Mouse (Mus musculus) embryonic facial prominence, embryonic 14.5 days (tissue): ENCODE results near the gene Hyal1. TPM values are rescaled to one million over a fixed set of nuclear protein-coding genes. Genes with fewer than 3 reads are reported as not detected.

Source experiments
- ATAC-seq: fragments of 200-750 bp; cut with Nextera tagmentation; 2 replicates; pipeline ENCODE4 v1.8.0; 2017; ENCODE audit warnings: low read depth, moderate number of reproducible peaks, moderate TSS enrichment
- DNase-seq: peaks from one replicate; pipeline ENCODE4 v3.0.0-alpha.2; 2015; ENCODE audit warnings: low spot score
- H3K27ac ChIP-seq: fragments of 300-500 bp; sonication (generic); replicated peaks from 2 replicates; pipeline ENCODE4 v1.5.1; 2014; ENCODE audit warnings: low read depth, mild to moderate bottlenecking, low read length, moderate library complexity
- H3K27me3 ChIP-seq: fragments of 300-500 bp; sonication (generic); replicated peaks from 2 replicates; pipeline ENCODE4 v1.6.1; 2014; ENCODE audit warnings: low read length; ENCODE audit not compliant: control insufficient read depth, insufficient read depth
- H3K36me3 ChIP-seq: fragments of 300-500 bp; sonication (generic); 2 replicates; pipeline ENCODE4 v1.6.1; 2014; ENCODE audit warnings: low read length, mixed read lengths; ENCODE audit not compliant: control insufficient read depth, insufficient read depth
- H3K4me1 ChIP-seq: fragments of 300-500 bp; sonication (generic); 2 replicates; pipeline ENCODE4 v1.6.1; 2014; ENCODE audit warnings: antibody characterized with exemption, low read length; ENCODE audit not compliant: control insufficient read depth, insufficient read depth
- H3K4me2 ChIP-seq: fragments of 300-500 bp; sonication (generic); 2 replicates; pipeline ENCODE4 v1.6.1; 2014; ENCODE audit warnings: low read depth, mild to moderate bottlenecking, low read length, moderate library complexity, mixed read lengths
- H3K4me3 ChIP-seq: fragments of 300-500 bp; sonication (generic); 2 replicates; pipeline ENCODE4 v1.5.1; 2014; ENCODE audit warnings: low read depth, mild to moderate bottlenecking, low read length
- H3K9ac ChIP-seq: fragments of 300-500 bp; sonication (generic); 2 replicates; pipeline ENCODE4 v1.6.1; 2014; ENCODE audit warnings: low read depth, mild to moderate bottlenecking, low read length, moderate library complexity, mixed read lengths
- H3K9me3 ChIP-seq: fragments of 300-500 bp; sonication (generic); 2 replicates; pipeline ENCODE4 v1.6.1; 2016; ENCODE audit warnings: low read length; ENCODE audit not compliant: control insufficient read depth
- WGBS: fragments of 180-500 bp; shearing (Covaris S2); extraction: QIAGEN DNeasy Blood & Tissue Kit; methylation state at CpG from one replicate; pipeline ENCODE4 v1.1.7; 2014; 5-methylcytosine and 5-hydroxymethylcytosine counted together
- polyA plus RNA-seq: library from polyadenylated mRNA; unstranded; fragments of >200 nt; fragmentation: Nextera tagmentation; extraction: Ambion mirVana; gene quantifications from 2 replicates; pipeline ENCODE4 v1.2.1, GENCODE M21; 2014

Gene Hyal1
- polyA plus RNA-seq, 1 experiment from 2014 or later = 5.6 TPM

- Histone ChIP-seq H3K4me1 (peaks cover 32% of the 10 kb centered on the region), H3K36me3 (peaks cover 41% of the 10 kb centered on the region), H3K9me3 (no peaks in the 10 kb centered on the region), H3K27me3 (no peaks in the 10 kb centered on the region), H3K27ac (peak overlapping the region; percentile 88), H3K9ac (no peak overlapping the region), H3K4me2 (0 out of 2 replicates have a peak overlapping the region, but pooled peaks have one; percentile 63), H3K4me3 (no peak overlapping the region)
- DNase-seq (no peak), ATAC-seq (no peak)
- WGBS = 51% methylated on average over 3 of the region's 3 CpGs
These were observed 9.9 kb upstream of the Hyal1 start for GRCm38 (mm10) chr9:107566855-107567254.

- H3K9ac ChIP-seq = peak within 1 kb of the TSS; percentile 66
- WGBS = 9% methylated on average over 18 of the region's 18 CpGs
- H3K36me3 ChIP-seq = peaks cover 45% of the 10 kb centered on the region
- no peaks in the 10 kb centered on the region for H3K27me3 ChIP-seq
- peak within 1 kb of the TSS; percentile 88 for H3K27ac ChIP-seq
- peak within 1 kb of the TSS; percentile 63 for H3K4me2 ChIP-seq
- H3K9me3 ChIP-seq = no peaks in the 10 kb centered on the region
- no peak for DNase-seq
- no peak for ATAC-seq
- H3K4me3 ChIP-seq = peak within 1 kb of the TSS; percentile 52
- peaks cover 32% of the 10 kb centered on the region for H3K4me1 ChIP-seq
These were observed 8.9 kb upstream of the Hyal1 start, which contains the start of gene Hyal2 for GRCm38 (mm10) chr9:107567702-107568319. Gene Hyal2 (plus strand): TSS chr9:107567945.

- peak; percentile 87 for ATAC-seq
- Histone ChIP-seq H3K9me3 (no peaks in the 10 kb centered on the region), H3K9ac (peak overlapping the region; percentile 66), H3K4me1 (peaks cover 31% of the 10 kb centered on the region), H3K27me3 (no peaks in the 10 kb centered on the region), H3K4me3 (peak overlapping the region; percentile 52), H3K4me2 (peak overlapping the region; percentile 63), H3K36me3 (peaks cover 53% of the 10 kb centered on the region), H3K27ac (peak overlapping the region; percentile 88)
- WGBS = under 1% methylated on average over 41 of the region's 41 CpGs
- peak; percentile 95 for DNase-seq
These were observed 8.1 kb upstream of the Hyal1 start for GRCm38 (mm10) chr9:107568331-107569261.

GRCm38 (mm10) chr9:107569270-107569669 lies 7.5 kb upstream of the Hyal1 start:
- WGBS = 0% methylated on average over 16 of the region's 23 CpGs
- DNase-seq = no peak
- peak; percentile 5 for ATAC-seq
- H3K27me3 ChIP-seq = no peaks in the 10 kb centered on the region
- H3K4me2 ChIP-seq = peak overlapping the region; percentile 63
- peaks cover 56% of the 10 kb centered on the region for H3K36me3 ChIP-seq
- H3K27ac ChIP-seq = peak overlapping the region; percentile 88
- no peaks in the 10 kb centered on the region for H3K9me3 ChIP-seq
- peaks cover 24% of the 10 kb centered on the region for H3K4me1 ChIP-seq
- peak overlapping the region; percentile 66 for H3K9ac ChIP-seq
- H3K4me3 ChIP-seq = peak overlapping the region; percentile 52

- peak overlapping the region; percentile 63 for H3K4me2 ChIP-seq
- WGBS = 41% methylated on average over 13 of the region's 13 CpGs
- peak overlapping the region; percentile 66 for H3K9ac ChIP-seq
- peak overlapping the region; percentile 88; the same call in 1 of the 2 replicates for H3K27ac ChIP-seq
- DNase-seq (no peak), ATAC-seq (no peak)
- no peaks in the 10 kb centered on the region for H3K27me3 ChIP-seq
- H3K4me3 ChIP-seq = peak overlapping the region; percentile 52
- H3K36me3 ChIP-seq = peaks cover 56% of the 10 kb centered on the region
- peaks cover 24% of the 10 kb centered on the region for H3K4me1 ChIP-seq
- H3K9me3 ChIP-seq = no peaks in the 10 kb centered on the region
These were observed 6.7 kb upstream of the Hyal1 start for GRCm38 (mm10) chr9:107570016-107570415.

GRCm38 (mm10) chr9:107570845-107571244 lies 5.9 kb upstream of the Hyal1 start:
- DNase-seq = no peak
- ATAC-seq = no peak
- Histone ChIP-seq H3K4me2 (peak overlapping the region; percentile 63), H3K9ac (peak overlapping the region; percentile 66), H3K27me3 (no peaks in the 10 kb centered on the region), H3K36me3 (peaks cover 50% of the 10 kb centered on the region), H3K4me3 (peak overlapping the region; percentile 52; the same call in 1 of the 2 replicates), H3K4me1 (peaks cover 24% of the 10 kb centered on the region), H3K9me3 (no peaks in the 10 kb centered on the region), H3K27ac (no peak overlapping the region)
- WGBS = 94% methylated on average over 21 of the region's 21 CpGs

GRCm38 (mm10) chr9:107571534-107572326 lies 5.0 kb upstream of the Hyal1 start:
- H3K4me2 ChIP-seq = no peak overlapping the region
- no peak for DNase-seq
- no peak for ATAC-seq
- H3K9ac ChIP-seq = 0 out of 2 replicates have a peak overlapping the region, but pooled peaks have one; percentile 20
- no peaks in the 10 kb centered on the region for H3K27me3 ChIP-seq
- H3K27ac ChIP-seq = no peak overlapping the region
- peaks cover 44% of the 10 kb centered on the region for H3K36me3 ChIP-seq
- H3K4me1 ChIP-seq = peaks cover 28% of the 10 kb centered on the region
- no peaks in the 10 kb centered on the region for H3K9me3 ChIP-seq
- no peak overlapping the region for H3K4me3 ChIP-seq
- 95% methylated on average over 22 of the region's 22 CpGs for WGBS

- peaks cover 44% of the 10 kb centered on the region for H3K36me3 ChIP-seq
- WGBS = 94% methylated on average over 2 of the region's 2 CpGs
- H3K9ac ChIP-seq = no peak overlapping the region
- no peak overlapping the region for H3K4me3 ChIP-seq
- H3K27me3 ChIP-seq = no peaks in the 10 kb centered on the region
- ATAC-seq (no peak), DNase-seq (no peak)
- no peaks in the 10 kb centered on the region for H3K9me3 ChIP-seq
- no peak overlapping the region for H3K4me2 ChIP-seq
- H3K4me1 ChIP-seq = peaks cover 28% of the 10 kb centered on the region
- H3K27ac ChIP-seq = no peak overlapping the region
These were observed 4.4 kb upstream of the Hyal1 start for GRCm38 (mm10) chr9:107572327-107572662.
